Mouse (Mus musculus): Measurements from ENCODE around the gene Sh3tc1.

GRCm38 (mm10) chr5:35672581-35672980, 67.2 kb downstream of the Sh3tc1 start:
- TF ChIP-seq POLR2A (IDR thresholded peaks at IDR 0.05; ENCODE audit: control insufficient read depth, extremely low read depth, insufficient read depth, low read length, poor library complexity) (no peak), CTCF (IDR thresholded peaks at IDR 0.05; ENCODE audit: borderline replicate concordance, control insufficient read depth, extremely low read depth, insufficient read depth, low read length, poor library complexity) (no peak)
